Mouse (Mus musculus) CD8-positive naive resting alpha-beta T cell, adult 2 months (primary cell): ENCODE results near the gene Prr3.
A peak's percentile ranks its signal among the peaks of the same experiment; 100 is the strongest.
"Not testable (repeated sequence)": the region's sequence is repeated elsewhere in the genome, so short reads cannot be mapped to it uniquely, and the experiment has no call there.

Experiments
- DNase-seq, 2 experiments: peaks; one replicate each; pipeline ENCODE4 v3.0.0; 2022; ENCODE audit warnings: low read depth in 2 of 2, low spot score in 2 of 2

Gene Prr3

GRCm38 (mm10) chr17:35979401-35980362 lies at the start of gene Prr3, which contains the start of gene Gnl1:
Gene Prr3 (minus strand): TSS chr17:35980236.
Gene Gnl1 (plus strand): TSS chr17:35979851.
- DNase-seq = peak; percentile 76 to 79

GRCm38 (mm10) chr17:36028879-36029619 lies 49.0 kb upstream of the Prr3 start:
- DNase-seq = no peak

GRCm38 (mm10) chr17:36027663-36028062 lies 47.6 kb upstream of the Prr3 start:
- DNase-seq = no peak

GRCm38 (mm10) chr17:36025901-36026300 lies 45.9 kb upstream of the Prr3 start:
- no peak for DNase-seq

- no peak for DNase-seq
These were observed 45.2 kb upstream of the Prr3 start for GRCm38 (mm10) chr17:36025197-36025596.

GRCm38 (mm10) chr17:36023710-36024654 lies 43.9 kb upstream of the Prr3 start:
- no peak for DNase-seq

GRCm38 (mm10) chr17:36022922-36023321 lies 42.9 kb upstream of the Prr3 start:
- DNase-seq = no peak

- no peak for DNase-seq
These were observed 42.1 kb upstream of the Prr3 start for GRCm38 (mm10) chr17:36022098-36022497.

GRCm38 (mm10) chr17:36021309-36021708 lies 41.3 kb upstream of the Prr3 start:
- DNase-seq = no peak

- DNase-seq = peak; percentile 59 to 73
These were observed 40.4 kb upstream of the Prr3 start, which contains the start of gene H2-T24 for GRCm38 (mm10) chr17:36020191-36021073. Gene H2-T24 (minus strand): TSS chr17:36020560.

GRCm38 (mm10) chr17:36019519-36019918 lies 39.5 kb upstream of the Prr3 start:
- DNase-seq = no peak

- DNase-seq = no peak
These were observed 38.9 kb upstream of the Prr3 start for GRCm38 (mm10) chr17:36018979-36019378.

GRCm38 (mm10) chr17:36017046-36017445 lies 37.0 kb upstream of the Prr3 start:
- no peak for DNase-seq

- no peak for DNase-seq
These were observed 34.9 kb upstream of the Prr3 start for GRCm38 (mm10) chr17:36014977-36015376.

GRCm38 (mm10) chr17:36004409-36004808 lies 24.4 kb upstream of the Prr3 start:
- DNase-seq = not testable (repeated sequence)

GRCm38 (mm10) chr17:36003331-36003730 lies 23.3 kb upstream of the Prr3 start:
- no peak for DNase-seq

GRCm38 (mm10) chr17:36001966-36002365 lies 21.9 kb upstream of the Prr3 start:
- DNase-seq = no peak

GRCm38 (mm10) chr17:36001121-36001897 lies 21.3 kb upstream of the Prr3 start:
- DNase-seq = peak; percentile 20 to 33

- DNase-seq = no peak
These were observed 20.3 kb upstream of the Prr3 start for GRCm38 (mm10) chr17:36000349-36000748.
